Comparison of ENCODE assay signal across 7 mouse cellular contexts in the genomic region with DNA sequence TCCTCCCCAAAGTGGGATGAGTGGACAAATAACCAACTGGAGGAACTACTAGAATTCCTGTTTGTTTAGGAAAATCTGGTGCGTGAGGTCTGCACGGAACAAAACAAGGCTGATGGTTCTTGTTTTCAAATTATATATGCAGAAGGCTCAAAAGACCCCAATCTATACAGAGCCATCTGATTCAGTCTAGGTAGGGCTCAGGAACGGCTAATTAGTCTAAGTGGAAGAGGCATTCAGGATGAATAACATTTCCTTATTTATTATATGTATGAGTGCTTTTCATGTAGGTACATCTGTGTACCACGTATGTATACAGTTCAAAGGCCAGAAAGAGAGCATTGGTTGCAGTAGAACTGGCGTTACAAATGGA. TPM values are rescaled to one million over a fixed set of nuclear protein-coding genes. Genes with fewer than 3 reads are reported as not detected.
DNase-seq lines count a peak whose midpoint lies in the region; ATAC-seq lines count a peak whose summit lies in the region.

No protein-coding gene starts in this region.

- H3K27ac ChIP-seq in lung, embryonic 15.5 days, result no peak overlapping the region
- no peak overlapping the region for H3K27ac ChIP-seq in forebrain, embryonic 15.5 days (replicated peaks)
- peak overlapping the region; percentile 47 for H3K27ac ChIP-seq in liver, embryonic 12.5 days
- peak overlapping the region; percentile 37; the same call in 1 of the 2 replicates for H3K27ac ChIP-seq in stomach, embryonic 16.5 days (ENCODE audit: low read length)

- 44% methylated on average over 5 of the region's 5 CpGs for WGBS in lung, embryonic 15.5 days
- 41% methylated on average over 5 of the region's 5 CpGs for WGBS in forebrain, embryonic 15.5 days
- 37% methylated on average over 5 of the region's 5 CpGs for WGBS in liver, embryonic 12.5 days (ENCODE audit: insufficient replicate concordance)
- WGBS in stomach, embryonic 16.5 days, result 45% methylated on average over 5 of the region's 5 CpGs

- H3K4me1 ChIP-seq in lung, embryonic 15.5 days, result peaks cover 22% of the 10 kb centered on the region
- peaks cover 25% of the 10 kb centered on the region for H3K4me1 ChIP-seq in forebrain, embryonic 15.5 days
- peaks cover 55% of the 10 kb centered on the region for H3K4me1 ChIP-seq in liver, embryonic 12.5 days
- H3K4me1 ChIP-seq in stomach, embryonic 16.5 days (ENCODE audit: control insufficient read depth, insufficient read depth, low read length), result peaks cover 22% of the 10 kb centered on the region

- H3K36me3 ChIP-seq in lung, embryonic 15.5 days, result peaks cover 13% of the 10 kb centered on the region
- H3K36me3 ChIP-seq in forebrain, embryonic 15.5 days, result no peaks in the 10 kb centered on the region
- H3K36me3 ChIP-seq in liver, embryonic 12.5 days, result peaks cover 34% of the 10 kb centered on the region
- H3K36me3 ChIP-seq in stomach, embryonic 16.5 days (ENCODE audit: control insufficient read depth, insufficient read depth, low read length), result 0 out of 2 replicates have a peak, but pooled peaks cover under 1% of the 10 kb centered on the region

- H3K9ac ChIP-seq in lung, embryonic 15.5 days, result no peak overlapping the region
- peak overlapping the region; percentile 85; the same call in 1 of the 2 replicates for H3K9ac ChIP-seq in forebrain, embryonic 15.5 days (replicated peaks)
- H3K9ac ChIP-seq in liver, embryonic 12.5 days, result peak overlapping the region; percentile 93
- peak overlapping the region; percentile 81; the same call in 1 of the 2 replicates for H3K9ac ChIP-seq in stomach, embryonic 16.5 days (ENCODE audit: low read length)

- H3K4me3 ChIP-seq in lung, embryonic 15.5 days, result peak overlapping the region; percentile 77
- H3K4me3 ChIP-seq in forebrain, embryonic 15.5 days, result peak overlapping the region; percentile 92
- peak overlapping the region; percentile 91 for H3K4me3 ChIP-seq in liver, embryonic 12.5 days
- peak overlapping the region; percentile 59 for H3K4me3 ChIP-seq in stomach, embryonic 16.5 days (replicated peaks; ENCODE audit: low read length)

- no peaks in the 10 kb centered on the region for H3K9me3 ChIP-seq in lung, embryonic 15.5 days
- no peaks in the 10 kb centered on the region for H3K9me3 ChIP-seq in forebrain, embryonic 15.5 days
- no peaks in the 10 kb centered on the region for H3K9me3 ChIP-seq in liver, embryonic 12.5 days (replicated peaks)
- H3K9me3 ChIP-seq in stomach, embryonic 16.5 days (replicated peaks; ENCODE audit: control insufficient read depth, low read length), result no peaks in the 10 kb centered on the region

- no peaks in the 10 kb centered on the region for H3K27me3 ChIP-seq in lung, embryonic 15.5 days
- H3K27me3 ChIP-seq in forebrain, embryonic 15.5 days, result no peaks in the 10 kb centered on the region
- no peaks in the 10 kb centered on the region for H3K27me3 ChIP-seq in liver, embryonic 12.5 days (replicated peaks)
- H3K27me3 ChIP-seq in stomach, embryonic 16.5 days (ENCODE audit: control insufficient read depth, insufficient read depth, low read length), result no peaks in the 10 kb centered on the region

- no peak for ATAC-seq in lung, embryonic 15.5 days (ENCODE audit: borderline replicate concordance, extremely low read depth, low FRiP score, low TSS enrichment)
- peak; percentile 33 for ATAC-seq in forebrain, embryonic 15.5 days (replicated peaks)
- ATAC-seq in liver, embryonic 12.5 days, result no peak
- no peak for ATAC-seq in stomach, embryonic 16.5 days (ENCODE audit: insufficient read depth, low FRiP score)

- H3K4me2 ChIP-seq in lung, embryonic 15.5 days, result no peak overlapping the region; the same call in 1 of the 2 replicates
- peak overlapping the region; percentile 82 for H3K4me2 ChIP-seq in forebrain, embryonic 15.5 days (replicated peaks)
- peak overlapping the region; percentile 95 for H3K4me2 ChIP-seq in liver, embryonic 12.5 days
- H3K4me2 ChIP-seq in stomach, embryonic 16.5 days (ENCODE audit: low read depth, low read length), result no peak overlapping the region

- DNase-seq in lung, postnatal 4 days, result no peak
- DNase-seq in layer of hippocampus, adult 18-20 months (ENCODE audit: low spot score in 2 of 2), result no peak
- no peak for DNase-seq in cerebellum, postnatal 10 days

RNA-seq across cellular contexts. Expression of a gene that starts 7.6 kb away (rescaled TPM):
- polyA plus RNA-seq in lung, embryonic 15.5 days (2015; fragmentation: Nextera tagmentation; extraction: Ambion mirVana), result 89.2 and 92.6 TPM in 2 replicates
- 53.3 and 55.1 TPM in 2 replicates for polyA plus RNA-seq in forebrain, embryonic 15.5 days (2015; fragmentation: Nextera tagmentation; extraction: Ambion mirVana)
- 91.9 and 102 TPM in 2 replicates for polyA plus RNA-seq in liver, embryonic 12.5 days (2016; fragmentation: Nextera tagmentation; extraction: Ambion mirVana)
- 62.6 and 64.0 TPM in 2 replicates for polyA plus RNA-seq in stomach, embryonic 16.5 days (2015; fragmentation: Nextera tagmentation; extraction: Ambion mirVana)
- 10 to 100 TPM in 1 of 2 experiments, 1 to 10 TPM in 1; 9.8 to 12.3 TPM for total RNA-seq in layer of hippocampus, adult 18-20 months (2021)

RNA-seq across cellular contexts. Expression of a gene that starts 16.5 kb away (rescaled TPM):
- polyA plus RNA-seq in lung, embryonic 15.5 days (2015; fragmentation: Nextera tagmentation; extraction: Ambion mirVana), result 67.2 and 75.0 TPM in 2 replicates
- 86.3 and 92.3 TPM in 2 replicates for polyA plus RNA-seq in forebrain, embryonic 15.5 days (2015; fragmentation: Nextera tagmentation; extraction: Ambion mirVana)
- polyA plus RNA-seq in liver, embryonic 12.5 days (2016; fragmentation: Nextera tagmentation; extraction: Ambion mirVana), result 48.2 and 50.8 TPM in 2 replicates
- polyA plus RNA-seq in stomach, embryonic 16.5 days (2015; fragmentation: Nextera tagmentation; extraction: Ambion mirVana), result 56.8 and 62.6 TPM in 2 replicates
- total RNA-seq in layer of hippocampus, adult 18-20 months (2021), result 10 to 100 TPM; 21.9 to 22.0 TPM

RNA-seq across cellular contexts. Expression of a gene that starts 42.6 kb away (rescaled TPM):
- polyA plus RNA-seq in lung, embryonic 15.5 days (2015; fragmentation: Nextera tagmentation; extraction: Ambion mirVana), result 1.4 and 2.5 TPM in 2 replicates
- 0.60 and 1.0 TPM in 2 replicates for polyA plus RNA-seq in forebrain, embryonic 15.5 days (2015; fragmentation: Nextera tagmentation; extraction: Ambion mirVana)
- 0.61 and 1.0 TPM in 2 replicates for polyA plus RNA-seq in liver, embryonic 12.5 days (2016; fragmentation: Nextera tagmentation; extraction: Ambion mirVana)
- polyA plus RNA-seq in stomach, embryonic 16.5 days (2015; fragmentation: Nextera tagmentation; extraction: Ambion mirVana), result 1.5 and 2.2 TPM in 2 replicates
- 1 to 10 TPM; 1.2 to 2.5 TPM for total RNA-seq in layer of hippocampus, adult 18-20 months (2021)

Comparison
In these comparisons a context has a peak if more than half of its experiments do, and no peak if none do; other contexts are left out.
1. H3K27ac ChIP-seq: peak in liver, embryonic 12.5 days (single experiment) and stomach, embryonic 16.5 days (single experiment); none in lung, embryonic 15.5 days (single experiment) and forebrain, embryonic 15.5 days (single experiment).
2. H3K4me2 ChIP-seq: peak in forebrain, embryonic 15.5 days (single experiment) and liver, embryonic 12.5 days (single experiment); none in lung, embryonic 15.5 days (single experiment) and stomach, embryonic 16.5 days (single experiment).
3. Peak in every context shown above with its lines, with median percentiles within 50 percentile points of each other: H3K4me3 ChIP-seq.